Mouse (Mus musculus) MEL (cell line): Measurements from ENCODE around the gene Duox1. TPM values are rescaled to one million over a fixed set of nuclear protein-coding genes. Genes with fewer than 3 reads are reported as not detected.
"Not testable (repeated sequence)": the region's sequence is repeated elsewhere in the genome, so short reads cannot be mapped to it uniquely, and the experiment has no call there.

Experiments
- DNase-seq: peaks from one replicate; pipeline ENCODE4 v3.0.0; 2011; ENCODE audit warnings: low read depth, low spot score
- H3K27ac ChIP-seq: 2 replicates; pipeline ENCODE4 v1.5.1; 2012; ENCODE audit warnings: low read depth, mild to moderate bottlenecking, control low read depth, low read length, moderate library complexity; ENCODE audit not compliant: control insufficient read depth
- H3K27me3 ChIP-seq, 2 experiments: fragments of 150-350 bp in 1 of 2; sonication (generic) in 1 of 2; 2 replicates each; pipeline ENCODE4 v1.6.1; 2012; ENCODE audit warnings: low read length in 2 of 2, mild to moderate bottlenecking in 2 of 2, improper control_type of control experiment in 1 of 2, moderate library complexity in 1 of 2; ENCODE audit not compliant: insufficient read depth in 2 of 2, control insufficient read depth in 1 of 2
- H3K36me3 ChIP-seq, 2 experiments: 2 replicates each; pipeline ENCODE4 v1.6.1; 2012 to 2014; ENCODE audit warnings: low read length in 2 of 2, improper control_type of control experiment in 1 of 2, inconsistent platforms in 1 of 2, mild to moderate bottlenecking in 1 of 2; ENCODE audit not compliant: insufficient read depth in 2 of 2, control insufficient read depth in 1 of 2
- H3K4me1 ChIP-seq, 2 experiments: fragments of 150-350 bp in 1 of 2; sonication (generic) in 1 of 2; 2 replicates each; pipeline ENCODE4 v1.6.1; 2012; ENCODE audit warnings: low read length in 2 of 2, improper control_type of control experiment in 1 of 2, mild to moderate bottlenecking in 1 of 2; ENCODE audit not compliant: insufficient read depth in 2 of 2, control insufficient read depth in 1 of 2
- H3K4me3 ChIP-seq, 2 experiments: fragments of 150-350 bp in 1 of 2; sonication (generic) in 1 of 2; 2 replicates each; pipeline ENCODE4 v1.5.1; 2012; ENCODE audit warnings: low read depth in 2 of 2, low read length in 2 of 2, mild to moderate bottlenecking in 2 of 2, moderate library complexity in 2 of 2, control low read depth in 1 of 2, improper control_type of control experiment in 1 of 2; ENCODE audit not compliant: control insufficient read depth in 1 of 2, insufficient read depth in 1 of 2
- H3K79me2 ChIP-seq: 2 replicates; pipeline ENCODE4 v1.6.1; 2012; ENCODE audit warnings: mild to moderate bottlenecking, low read length, moderate library complexity; ENCODE audit not compliant: control insufficient read depth, poor library complexity, insufficient read depth
- H3K9ac ChIP-seq: 2 replicates; pipeline ENCODE4 v1.6.1; 2012; ENCODE audit warnings: low read depth, mild to moderate bottlenecking, control low read depth, low read length, moderate library complexity; ENCODE audit not compliant: control insufficient read depth, poor library complexity, severe bottlenecking
- H3K9me3 ChIP-seq: fragments of 150-350 bp; sonication (generic); replicated peaks from 2 replicates; pipeline ENCODE4 v1.6.1; 2012; ENCODE audit warnings: mild to moderate bottlenecking, low read length, improper control_type of control experiment, moderate library complexity; ENCODE audit not compliant: insufficient read depth
- BHLHE40 ChIP-seq: IDR thresholded peaks from 2 replicates; pipeline ENCODE4 v1.6.1; 2012; ENCODE audit warnings: low read depth, mild to moderate bottlenecking, inconsistent platforms, low read length, improper control_type of control experiment, borderline replicate concordance
- E2F4 ChIP-seq: IDR thresholded peaks from 2 replicates; pipeline ENCODE4 v1.6.1; 2011; ENCODE audit warnings: low read depth, low read length, improper control_type of control experiment, borderline replicate concordance
- EP300 ChIP-seq, 2 experiments: IDR thresholded peaks; 2 replicates each; pipeline ENCODE4 v1.6.1; 2011; ENCODE audit warnings: improper control_type of control experiment in 2 of 2, low read length in 2 of 2, low read depth in 1 of 2, mild to moderate bottlenecking in 1 of 2
- ETS1 ChIP-seq: IDR thresholded peaks from 2 replicates; pipeline ENCODE4 v1.6.1; 2012; ENCODE audit warnings: low read depth, mild to moderate bottlenecking, inconsistent platforms, low read length, improper control_type of control experiment, moderate library complexity
- GATA1 ChIP-seq: IDR thresholded peaks from 2 replicates; pipeline ENCODE4 v1.6.1; 2011; ENCODE audit warnings: low read depth, low read length, improper control_type of control experiment
- HCFC1 ChIP-seq: IDR thresholded peaks from 2 replicates; pipeline ENCODE4 v1.6.1; 2012; ENCODE audit warnings: low read depth, mild to moderate bottlenecking, inconsistent platforms, low read length, improper control_type of control experiment, moderate library complexity
- JUND ChIP-seq: IDR thresholded peaks from 2 replicates; pipeline ENCODE4 v1.6.1; 2011; ENCODE audit warnings: low read depth, mild to moderate bottlenecking, improper control_type of control experiment, low read length
- KAT2A ChIP-seq: conservative IDR thresholded peaks from 2 replicates; pipeline ENCODE4 v1.6.1; 2012; ENCODE audit warnings: low read depth, low read length, improper control_type of control experiment, inconsistent platforms
- MAZ ChIP-seq: IDR thresholded peaks from 2 replicates; pipeline ENCODE4 v1.6.1; 2012; ENCODE audit warnings: low read depth, mild to moderate bottlenecking, inconsistent platforms, low read length, improper control_type of control experiment
- MEF2A ChIP-seq: IDR thresholded peaks from 2 replicates; pipeline ENCODE4 v1.6.1; 2014; ENCODE audit warnings: low read depth, mild to moderate bottlenecking, inconsistent platforms, low read length, improper control_type of control experiment; ENCODE audit not compliant: poor library complexity, insufficient replicate concordance, severe bottlenecking; ENCODE audit errors: extremely low read depth
- MYC ChIP-seq: IDR thresholded peaks from 2 replicates; pipeline ENCODE4 v1.6.1; 2011; ENCODE audit warnings: low read depth, mild to moderate bottlenecking, low read length, improper control_type of control experiment, moderate library complexity
- POLR2A ChIP-seq, 2 experiments: IDR thresholded peaks; 2 replicates each; pipeline ENCODE4 v1.6.1; 2011 to 2012; ENCODE audit warnings: low read length in 2 of 2, mild to moderate bottlenecking in 2 of 2, control low read depth in 1 of 2, improper control_type of control experiment in 1 of 2, low read depth in 1 of 2, moderate library complexity in 1 of 2; ENCODE audit not compliant: control insufficient read depth in 1 of 2, insufficient read depth in 1 of 2, poor library complexity in 1 of 2
- POLR2AphosphoS2 ChIP-seq: IDR thresholded peaks from 2 replicates; pipeline ENCODE4 v1.6.1; 2011; ENCODE audit warnings: low read length, improper control_type of control experiment
- RAD21 ChIP-seq: IDR thresholded peaks from 2 replicates; pipeline ENCODE4 v1.6.1; 2011; ENCODE audit warnings: mild to moderate bottlenecking, low read depth, low read length, improper control_type of control experiment
- RCOR1 ChIP-seq: IDR thresholded peaks from 2 replicates; pipeline ENCODE4 v1.6.1; 2012; ENCODE audit warnings: low read depth, mild to moderate bottlenecking, inconsistent platforms, low read length, improper control_type of control experiment
- SIN3A ChIP-seq: IDR thresholded peaks from 2 replicates; pipeline ENCODE4 v1.6.1; 2012; ENCODE audit warnings: low read length, improper control_type of control experiment, inconsistent platforms
- TAL1 ChIP-seq: IDR thresholded peaks from 2 replicates; pipeline ENCODE4 v1.6.1; 2012; ENCODE audit warnings: mild to moderate bottlenecking, inconsistent platforms, low read length, moderate library complexity, mixed read lengths
- UBTF ChIP-seq: IDR thresholded peaks from 2 replicates; pipeline ENCODE4 v1.6.1; 2012; ENCODE audit warnings: low read depth, mild to moderate bottlenecking, inconsistent platforms, low read length, improper control_type of control experiment, moderate library complexity, borderline replicate concordance; ENCODE audit not compliant: insufficient read depth
- USF2 ChIP-seq, 2 experiments: IDR thresholded peaks; 2 replicates each; pipeline ENCODE4 v1.6.1; 2011 to 2012; ENCODE audit warnings: improper control_type of control experiment in 2 of 2, low read length in 2 of 2, borderline replicate concordance in 1 of 2, inconsistent platforms in 1 of 2, low read depth in 1 of 2, mild to moderate bottlenecking in 1 of 2; ENCODE audit not compliant: insufficient read depth in 1 of 2
- ZKSCAN1 ChIP-seq: IDR thresholded peaks from 2 replicates; pipeline ENCODE4 v1.6.1; 2012; ENCODE audit warnings: low read depth, mild to moderate bottlenecking, inconsistent platforms, low read length, improper control_type of control experiment, moderate library complexity
- ZMIZ1 ChIP-seq: IDR thresholded peaks from 2 replicates; pipeline ENCODE4 v1.6.1; 2012; ENCODE audit warnings: low read depth, mild to moderate bottlenecking, inconsistent platforms, low read length, improper control_type of control experiment, moderate library complexity
- polyA plus RNA-seq, 2 experiments: library from polyadenylated mRNA; stranded (reverse) in 1 of 2; unstranded in 1 of 2; fragments of >175 nt in 1 of 2; fragments of >200 nt in 1 of 2; gene quantifications; 2 replicates each; pipeline versions ENCODE4 v1.2.1 to v1.2.4; 2012; ENCODE audit warnings: low replicate concordance in 2 of 2, low read depth in 1 of 2; ENCODE audit not compliant: insufficient read length in 2 of 2, insufficient read depth in 1 of 2, missing spikeins in 1 of 2
- total RNA-seq: library from RNA; depleted of rRNA; stranded (reverse); fragments of 300-350 nt; gene quantifications from 2 replicates; pipeline ENCODE4 v1.2.3, GENCODE M21; 2012

The Duox1 gene
- total and polyA plus RNA-seq, 3 experiments = 0.01 TPM; not detected in 2

DNA sequence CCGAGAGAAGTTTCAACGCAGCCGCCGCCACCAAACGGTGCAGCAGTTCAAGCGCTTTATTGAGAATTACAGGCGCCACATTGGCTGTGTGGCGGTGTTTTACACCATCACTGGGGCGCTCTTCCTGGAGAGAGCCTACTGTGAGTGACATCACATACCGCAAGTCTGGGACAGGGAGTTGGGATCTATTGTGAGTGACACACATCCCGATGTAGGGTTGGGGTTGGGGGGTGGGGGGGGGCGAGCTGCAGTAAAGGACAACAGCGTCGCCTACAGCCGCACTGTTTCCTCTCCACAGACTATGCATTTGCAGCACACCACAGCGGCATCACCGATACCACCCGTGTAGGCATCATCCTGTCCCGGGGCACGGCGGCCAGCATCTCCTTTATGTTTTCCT is 21.8 kb downstream of the Duox1 start:
- Histone ChIP-seq H3K36me3 (peaks cover 0 to 4% of the 10 kb centered on the region in 2 experiments; a peak in 1 of 4 replicates), H3K27me3 (no peaks in the 10 kb centered on the region)
- TF ChIP-seq KAT2A (no peak), MEF2A (no peak), POLR2A (IDR thresholded peaks at IDR 0.05; ENCODE audit: control insufficient read depth in 1 of 2, insufficient read depth in 1 of 2, low read depth in 1 of 2, low read length in 2 of 2, poor library complexity in 1 of 2) (no peak), GATA1 (no peak), ETS1 (no peak), RAD21 (no peak), HCFC1 (no peak), MYC (no peak), SIN3A (no peak), USF2 (IDR thresholded peaks at IDR 0.05; ENCODE audit: borderline replicate concordance in 1 of 2, insufficient read depth in 1 of 2, low read depth in 1 of 2, low read length in 2 of 2) (no peak), E2F4 (no peak), POLR2AphosphoS2 (no peak), TAL1 (no peak), BHLHE40 (no peak), ZKSCAN1 (no peak)
- TF ChIP-seq, all 39 proteins: peak for 0
- no peak overlapping the region for H3K9ac ChIP-seq
- no peaks in the 10 kb centered on the region for H3K9me3 ChIP-seq
- no peaks in the 10 kb centered on the region for H3K79me2 ChIP-seq
- H3K4me3 ChIP-seq = no peak overlapping the region
- DNase-seq = no peak
- peaks cover 0 to 7% of the 10 kb centered on the region in 2 experiments; a peak in 2 of 4 replicates for H3K4me1 ChIP-seq
- H3K27ac ChIP-seq = no peak overlapping the region

DNA sequence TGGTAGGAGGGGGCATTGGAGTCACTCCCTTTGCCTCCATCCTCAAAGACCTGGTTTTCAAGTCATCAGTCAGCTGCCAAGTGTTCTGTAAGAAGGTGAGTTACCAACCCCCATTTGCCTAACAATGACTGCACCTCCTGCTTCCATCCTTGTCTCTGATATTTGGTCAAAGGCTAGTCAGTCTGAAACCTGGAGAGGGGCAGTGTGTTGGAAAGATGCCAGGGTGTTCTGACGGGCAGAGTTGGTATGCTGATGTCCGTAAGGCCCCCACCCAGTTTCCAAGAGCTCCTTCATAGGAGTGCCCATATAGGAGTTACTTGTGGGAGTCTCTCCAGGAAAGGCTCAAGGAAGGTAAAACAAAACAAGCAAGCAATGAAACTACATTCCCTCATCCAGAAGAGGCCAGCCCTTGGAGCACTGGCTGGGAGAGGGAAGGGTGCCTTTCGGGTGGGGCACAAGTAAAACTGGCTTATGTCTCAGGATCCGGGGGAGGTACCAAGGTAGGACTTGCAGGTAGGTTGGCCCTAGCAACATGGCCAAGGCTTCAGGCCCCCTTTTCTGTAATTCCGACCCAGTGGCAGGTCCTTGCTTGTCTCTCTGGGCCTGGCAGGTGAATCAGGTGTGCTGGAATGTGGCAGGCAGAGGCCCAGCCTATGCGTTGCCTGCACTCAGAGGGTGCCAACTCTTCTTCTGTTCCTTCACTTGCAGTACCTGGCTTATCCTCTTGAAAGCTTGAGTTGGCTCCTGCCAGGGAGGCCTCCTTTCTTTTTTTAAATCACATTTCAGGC is 29.8 kb downstream of the Duox1 start:
- Histone ChIP-seq H3K4me3 (no peak overlapping the region), H3K79me2 (peaks cover 1% of the 10 kb centered on the region; the same call in 1 of the 2 replicates), H3K9me3 (no peaks in the 10 kb centered on the region), H3K9ac (no peak overlapping the region), H3K27me3 (no peaks in the 10 kb centered on the region), H3K4me1 (peaks cover 3 to 9% of the 10 kb centered on the region in 2 experiments), H3K36me3 (peaks cover 0 to 12% of the 10 kb centered on the region in 2 experiments; a peak in 2 of 4 replicates), H3K27ac (no peak overlapping the region)
- no peak for DNase-seq
- TF ChIP-seq SIN3A = no peak
- TF ChIP-seq MAZ = no peak
- TF ChIP-seq KAT2A = no peak
- TF ChIP-seq EP300 (IDR thresholded peaks at IDR 0.05; ENCODE audit: low read depth in 1 of 2, low read length in 2 of 2) = no peak
- TF ChIP-seq MYC = no peak
- TF ChIP-seq RCOR1 = no peak
- no peak for TF ChIP-seq ETS1
- no peak for TF ChIP-seq JUND
- TF ChIP-seq HCFC1 = no peak
- TF ChIP-seq UBTF = no peak
- no peak for TF ChIP-seq ZMIZ1

DNA sequence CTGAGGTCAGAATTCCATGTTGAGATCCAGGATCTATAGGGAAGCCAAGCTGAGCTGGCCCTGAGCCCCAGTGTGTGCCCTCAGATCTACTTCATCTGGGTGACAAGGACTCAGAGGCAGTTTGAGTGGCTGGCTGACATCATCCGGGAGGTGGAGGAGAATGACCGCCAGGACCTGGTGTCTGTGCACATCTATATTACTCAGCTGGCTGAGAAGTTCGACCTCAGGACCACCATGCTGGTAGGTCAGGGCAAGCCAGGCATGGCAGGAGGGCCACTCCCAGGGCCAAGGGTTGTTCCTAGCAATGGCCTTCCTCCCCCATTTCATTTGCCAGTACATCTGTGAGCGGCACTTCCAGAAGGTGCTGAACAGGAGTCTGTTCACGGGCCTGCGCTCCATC is 30.7 kb downstream of the Duox1 start:
- not testable (repeated sequence) for DNase-seq, H3K4me1 ChIP-seq, H3K79me2 ChIP-seq, H3K9me3 ChIP-seq, H3K9ac ChIP-seq, H3K4me3 ChIP-seq, H3K27me3 ChIP-seq, H3K27ac ChIP-seq
- peaks cover 0 to 12% of the 10 kb centered on the region in 2 experiments; a peak in 2 of 4 replicates for H3K36me3 ChIP-seq
